Mouse (Mus musculus) adipocyte (in vitro differentiated cells): ENCODE measurements around the gene 1700015F17Rik.

Source experiments
- DNase-seq: peaks from one replicate; pipeline ENCODE4 v3.0.0-alpha.2; 2016; ENCODE audit warnings: low spot score

The 1700015F17Rik gene

GRCm38 (mm10) chr5:5479043-5479442, at the start of gene 1700015F17Rik:
1700015F17Rik (minus strand) TSS chr5:5479143.
- no peak for DNase-seq

- DNase-seq: no peak
Measured at GRCm38 (mm10) chr5:5515411-5515810, 36.5 kb upstream of the 1700015F17Rik start.

- peak; percentile 99 for DNase-seq
Measured at GRCm38 (mm10) chr5:5514196-5515076, 35.5 kb upstream of the 1700015F17Rik start, which contains the start of gene Cldn12. Cldn12 (minus strand) TSS chr5:5514958.

GRCm38 (mm10) chr5:5511401-5511800, 32.5 kb upstream of the 1700015F17Rik start:
- DNase-seq: no peak

GRCm38 (mm10) chr5:5510989-5511388, 32.0 kb upstream of the 1700015F17Rik start:
- no peak for DNase-seq

- no peak for DNase-seq
Measured at GRCm38 (mm10) chr5:5510304-5510887, 31.5 kb upstream of the 1700015F17Rik start.

- DNase-seq: no peak
Measured at GRCm38 (mm10) chr5:5508231-5508630, 29.3 kb upstream of the 1700015F17Rik start.

GRCm38 (mm10) chr5:5507701-5508225, 28.8 kb upstream of the 1700015F17Rik start:
- DNase-seq: peak; percentile 65

GRCm38 (mm10) chr5:5504456-5504855, 25.5 kb upstream of the 1700015F17Rik start:
- no peak for DNase-seq

GRCm38 (mm10) chr5:5503381-5503780, 24.4 kb upstream of the 1700015F17Rik start:
- DNase-seq: peak; percentile 95

GRCm38 (mm10) chr5:5501583-5501982, 22.6 kb upstream of the 1700015F17Rik start:
- DNase-seq: peak; percentile 87

- DNase-seq: no peak
Measured at GRCm38 (mm10) chr5:5496393-5496792, 17.4 kb upstream of the 1700015F17Rik start.

GRCm38 (mm10) chr5:5495042-5495441, 16.1 kb upstream of the 1700015F17Rik start:
- DNase-seq: no peak

- peak; percentile 84 for DNase-seq
Measured at GRCm38 (mm10) chr5:5494269-5495005, 15.5 kb upstream of the 1700015F17Rik start.

- DNase-seq: no peak
Measured at GRCm38 (mm10) chr5:5492163-5492562, 13.2 kb upstream of the 1700015F17Rik start.

- DNase-seq: no peak
Measured at GRCm38 (mm10) chr5:5486071-5486470, 7.1 kb upstream of the 1700015F17Rik start.

- no peak for DNase-seq
Measured at GRCm38 (mm10) chr5:5483254-5483858, 4.4 kb upstream of the 1700015F17Rik start.

GRCm38 (mm10) chr5:5481662-5482061, 2.7 kb upstream of the 1700015F17Rik start:
- DNase-seq: peak; percentile 83

- DNase-seq: no peak
Measured at GRCm38 (mm10) chr5:5476133-5476532, 2.8 kb downstream of the 1700015F17Rik start.

- DNase-seq: no peak
Measured at GRCm38 (mm10) chr5:5465256-5465655, 13.7 kb downstream of the 1700015F17Rik start.

- DNase-seq: no peak
Measured at GRCm38 (mm10) chr5:5431746-5432438, 47.1 kb downstream of the 1700015F17Rik start.
